Mouse (Mus musculus) ovary, postnatal 14 days (tissue): ENCODE data around the gene Cox8a.

Source experiments
- DNase-seq: peaks from one replicate; pipeline ENCODE4 v3.0.0; 2022; ENCODE audit warnings: low spot score

The Cox8a gene

DNA sequence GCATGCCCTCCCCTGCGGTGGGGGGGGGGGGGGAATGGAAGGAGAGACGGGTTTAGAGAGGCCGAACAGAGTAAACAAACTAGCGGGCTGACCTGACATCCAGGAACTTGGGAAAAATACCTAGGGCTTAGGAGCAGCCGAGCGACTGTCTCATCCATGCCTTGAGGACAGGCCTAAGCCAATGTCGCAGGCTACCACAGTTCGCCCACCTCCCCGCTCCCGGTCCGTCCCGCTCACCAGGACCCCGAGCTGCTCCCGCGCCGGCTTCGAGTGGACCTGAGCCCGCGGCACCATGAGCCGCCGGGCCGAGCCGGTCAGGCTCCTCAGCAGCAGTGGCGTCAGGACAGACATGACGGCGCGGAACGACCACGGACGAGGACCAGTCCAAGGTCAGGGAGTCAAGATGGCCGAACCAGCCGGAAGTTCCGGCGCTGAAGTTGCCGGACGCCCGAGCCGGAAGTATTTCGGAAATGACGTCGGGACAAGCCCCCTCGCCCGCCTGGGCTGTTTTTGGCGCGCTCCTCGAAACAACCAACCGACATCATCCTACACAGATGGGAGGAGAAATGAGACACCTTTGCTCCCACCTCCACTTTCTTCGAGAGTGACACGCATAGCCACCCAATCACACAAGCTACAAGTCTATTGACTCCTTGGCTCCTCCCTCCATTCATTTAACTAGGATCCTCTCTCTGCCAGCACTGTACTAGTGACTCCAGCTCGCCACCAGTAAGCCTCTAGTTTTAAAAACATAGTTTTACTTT, at the start of gene Cox8a:
Gene Cox8a (minus strand): TSS at position 455 of the 764 bp plus-strand sequence.
- DNase-seq: peak; percentile 92

DNA sequence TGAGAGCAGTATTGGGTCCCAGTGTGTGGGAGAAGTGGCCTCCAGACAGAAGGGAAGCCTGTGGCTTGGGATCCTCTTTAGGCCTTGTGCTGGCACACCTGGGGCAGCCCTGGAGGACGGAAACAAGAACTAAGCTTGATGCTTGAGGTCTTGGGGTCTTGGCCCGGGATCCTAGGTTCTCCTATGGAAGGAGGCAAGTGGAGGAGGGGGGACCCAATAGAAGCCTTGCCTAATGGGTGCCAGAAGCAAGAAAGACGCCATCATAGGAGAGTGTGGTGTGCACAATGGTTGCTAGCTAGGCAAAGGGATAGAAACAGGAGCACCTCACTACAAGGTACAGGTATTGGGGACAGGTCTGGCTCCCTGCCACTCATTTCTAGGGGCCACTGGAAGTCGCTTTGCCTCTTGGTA, 49.0 kb upstream of the Cox8a start:
- no peak for DNase-seq

DNA sequence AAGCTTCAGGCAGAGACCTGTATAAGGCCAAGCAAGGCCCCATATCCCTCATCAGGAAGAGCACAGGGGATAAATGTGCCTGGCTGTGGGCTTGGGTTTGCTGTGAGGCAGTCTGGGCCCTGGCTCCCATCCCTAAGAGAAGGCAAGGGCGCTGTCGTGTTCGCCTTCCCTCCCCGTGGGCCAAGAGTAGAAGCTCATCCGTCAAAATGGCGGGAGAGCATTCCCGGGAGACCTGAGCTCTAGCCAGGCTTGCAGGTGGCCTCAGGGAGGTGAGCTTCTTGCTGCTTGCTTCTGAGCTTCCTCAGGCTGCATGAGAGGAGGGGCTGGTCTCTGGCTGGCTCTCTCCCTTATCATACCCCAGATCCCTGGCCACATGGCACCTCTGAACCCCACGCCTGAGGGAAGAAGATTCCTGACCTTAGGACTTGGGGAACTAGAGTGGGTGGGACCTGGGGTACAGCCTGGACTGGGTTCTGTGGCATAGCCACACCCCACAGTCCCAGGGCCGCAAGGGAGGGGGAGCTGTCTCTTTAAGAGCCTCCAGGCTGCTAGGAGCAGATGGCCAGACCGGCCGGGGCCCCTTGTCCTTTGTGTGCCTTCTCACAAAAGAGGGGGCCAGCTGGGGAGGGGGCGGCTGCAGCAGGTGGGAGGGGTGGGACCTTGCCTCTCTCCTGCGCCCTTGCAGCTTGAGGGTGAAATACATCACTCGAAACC, 48.2 kb upstream of the Cox8a start:
- no peak for DNase-seq

DNA sequence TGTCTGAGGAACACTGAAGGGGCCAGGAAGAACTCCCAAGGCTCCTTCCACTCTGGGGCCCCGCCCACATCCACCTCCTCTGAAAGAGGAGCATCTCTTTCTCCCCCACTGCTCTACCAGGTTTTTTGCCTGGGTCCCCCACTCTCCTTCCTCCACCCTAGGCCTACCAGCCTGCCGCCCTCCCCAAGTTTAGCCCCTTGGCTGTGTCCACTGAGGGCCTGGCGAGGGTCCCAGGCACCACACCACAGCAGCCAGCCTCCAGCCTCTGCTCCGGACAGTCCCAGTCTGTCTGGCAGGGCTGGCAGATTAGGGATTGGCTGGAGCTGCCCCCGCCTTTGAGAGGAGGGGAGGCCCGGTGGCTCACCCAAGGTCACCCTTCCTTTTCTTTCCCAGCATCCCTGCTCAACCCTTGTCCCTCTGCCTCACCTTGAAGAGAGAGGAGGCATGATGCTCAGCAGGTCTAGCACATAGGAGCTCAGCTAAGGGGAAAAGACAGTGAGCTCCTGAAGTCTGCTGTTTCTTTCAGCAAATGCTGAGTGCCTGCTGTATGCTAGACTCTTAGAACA, 47.4 kb upstream of the Cox8a start:
- DNase-seq: no peak

DNA sequence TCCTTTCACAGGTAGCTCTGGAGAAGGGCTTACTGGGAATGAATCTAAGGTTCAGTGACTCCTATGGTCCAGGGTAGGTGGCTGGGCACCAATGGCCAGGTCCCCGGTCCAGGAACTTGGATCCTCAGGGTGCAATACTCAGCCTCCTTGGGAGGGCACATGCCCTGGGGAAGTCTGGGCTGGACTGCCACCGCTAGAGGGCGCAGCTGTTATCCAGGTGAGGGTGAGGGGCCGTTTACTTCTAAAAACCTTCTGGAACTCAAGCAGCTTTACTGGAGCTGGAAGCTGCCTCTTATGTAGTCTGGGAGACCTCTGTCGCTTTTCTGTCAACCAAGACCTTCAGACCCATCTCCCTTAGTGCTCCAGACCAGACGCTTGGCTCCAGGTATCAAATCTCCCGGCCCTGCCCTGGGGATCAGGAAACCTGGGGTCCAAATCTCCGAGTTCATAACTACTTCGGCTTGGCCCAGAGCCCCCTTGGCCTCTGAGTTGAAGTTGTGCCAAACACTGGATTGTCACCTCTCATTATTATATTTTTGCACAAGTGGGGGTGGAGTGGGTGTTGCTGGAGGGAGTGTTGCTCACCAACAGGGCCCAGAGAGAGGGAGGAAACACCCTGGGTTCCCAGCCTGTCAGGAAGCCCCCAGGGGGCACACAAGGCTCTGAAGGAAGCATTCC, 46.8 kb upstream of the Cox8a start:
- DNase-seq: peak; percentile 83

DNA sequence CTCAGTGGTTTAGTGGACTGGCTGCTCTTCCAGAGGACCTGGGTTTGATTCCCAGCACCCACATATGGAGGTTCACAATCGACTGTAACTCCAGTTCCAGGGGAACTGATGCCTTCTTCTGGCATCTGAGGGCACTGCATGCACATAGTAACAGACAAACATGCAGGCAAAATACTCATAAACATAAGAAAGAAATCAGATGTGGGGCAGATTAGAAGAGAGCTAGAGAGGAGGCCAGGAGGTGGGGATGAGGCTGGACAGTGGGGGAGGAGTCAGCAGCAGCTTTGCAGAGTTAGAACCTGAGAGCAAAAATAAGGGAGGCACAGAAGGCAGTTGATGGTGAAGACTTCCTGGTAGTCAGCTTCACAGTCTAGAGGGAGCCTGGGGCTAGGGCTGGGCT, 45.2 kb upstream of the Cox8a start:
- no peak for DNase-seq

DNA sequence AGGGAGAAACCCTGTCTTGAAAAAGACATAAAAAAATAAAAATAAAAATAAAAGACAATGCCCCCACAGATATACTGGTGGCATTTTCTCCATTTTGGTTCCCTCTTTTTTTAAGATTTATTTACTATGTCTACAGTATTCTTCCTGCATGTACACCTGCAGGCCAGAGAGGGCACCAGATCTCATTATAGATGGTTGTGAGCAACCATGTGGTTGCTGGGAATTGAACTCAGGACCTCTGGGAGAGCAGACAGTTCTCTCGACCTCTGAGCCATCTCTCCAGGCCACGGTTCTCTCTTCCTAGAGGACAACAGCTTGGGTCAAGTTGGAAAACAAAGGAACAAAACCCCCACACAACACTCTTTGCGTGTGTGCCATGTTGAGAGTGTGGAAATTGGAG, 44.5 kb upstream of the Cox8a start:
- DNase-seq: no peak

DNA sequence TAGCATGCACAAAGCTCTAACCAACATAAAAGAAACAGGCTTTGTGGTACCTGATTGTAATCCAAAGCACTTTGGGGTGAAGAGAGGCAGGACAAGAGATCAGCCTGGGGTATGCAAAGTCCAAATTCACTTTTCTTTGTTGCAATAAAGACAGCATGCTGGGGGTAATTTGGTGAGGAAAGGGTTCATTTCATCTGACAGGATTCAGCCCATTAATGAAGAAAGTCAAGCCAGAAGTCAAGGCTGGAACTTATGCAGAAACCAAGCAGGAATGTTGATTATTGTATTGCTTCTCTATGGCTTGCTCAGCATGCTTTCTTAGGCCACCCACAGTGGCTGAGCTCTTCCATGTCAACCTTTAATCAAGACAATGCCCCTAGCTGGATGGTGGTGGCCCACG, 44.1 kb upstream of the Cox8a start:
- no peak for DNase-seq

DNA sequence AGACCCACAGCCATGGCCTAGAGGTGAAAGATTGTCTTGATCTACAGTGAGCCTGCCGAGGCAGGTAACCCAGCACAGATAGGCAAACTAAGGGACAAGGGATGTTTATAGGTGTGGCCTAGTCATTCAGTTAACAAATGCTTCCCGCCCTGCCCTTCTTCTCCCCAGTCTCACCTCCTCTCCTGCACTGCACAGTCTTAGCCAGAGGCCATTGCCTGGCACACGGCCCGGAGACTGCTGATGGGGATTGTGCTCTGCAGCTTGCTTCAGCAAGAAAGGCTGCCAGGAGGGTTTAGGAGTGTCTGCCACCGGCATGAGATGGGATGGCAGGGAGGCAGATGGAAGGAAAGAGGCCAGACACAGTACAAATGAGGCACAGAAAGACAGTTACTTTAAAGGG, 40.5 kb upstream of the Cox8a start:
- DNase-seq: no peak

DNA sequence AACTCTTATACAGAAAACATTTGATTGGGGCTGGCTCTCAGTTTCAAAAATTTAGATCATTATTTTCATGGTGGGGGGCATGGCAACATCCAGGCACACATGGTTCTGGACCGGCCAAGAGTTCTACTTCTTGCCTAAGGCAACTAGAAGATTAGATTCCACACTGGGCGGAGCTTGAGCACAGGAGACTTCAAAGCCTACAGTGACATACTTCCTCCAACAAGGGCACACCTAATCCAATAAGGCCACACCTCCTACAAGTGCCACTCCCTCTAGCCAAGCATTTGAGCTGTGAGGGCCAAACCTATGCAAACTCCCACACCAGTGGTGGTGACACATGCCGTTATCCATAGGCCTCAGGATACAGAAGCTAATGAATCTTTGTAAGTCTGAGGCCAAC, 28.6 kb upstream of the Cox8a start:
- no peak for DNase-seq

DNA sequence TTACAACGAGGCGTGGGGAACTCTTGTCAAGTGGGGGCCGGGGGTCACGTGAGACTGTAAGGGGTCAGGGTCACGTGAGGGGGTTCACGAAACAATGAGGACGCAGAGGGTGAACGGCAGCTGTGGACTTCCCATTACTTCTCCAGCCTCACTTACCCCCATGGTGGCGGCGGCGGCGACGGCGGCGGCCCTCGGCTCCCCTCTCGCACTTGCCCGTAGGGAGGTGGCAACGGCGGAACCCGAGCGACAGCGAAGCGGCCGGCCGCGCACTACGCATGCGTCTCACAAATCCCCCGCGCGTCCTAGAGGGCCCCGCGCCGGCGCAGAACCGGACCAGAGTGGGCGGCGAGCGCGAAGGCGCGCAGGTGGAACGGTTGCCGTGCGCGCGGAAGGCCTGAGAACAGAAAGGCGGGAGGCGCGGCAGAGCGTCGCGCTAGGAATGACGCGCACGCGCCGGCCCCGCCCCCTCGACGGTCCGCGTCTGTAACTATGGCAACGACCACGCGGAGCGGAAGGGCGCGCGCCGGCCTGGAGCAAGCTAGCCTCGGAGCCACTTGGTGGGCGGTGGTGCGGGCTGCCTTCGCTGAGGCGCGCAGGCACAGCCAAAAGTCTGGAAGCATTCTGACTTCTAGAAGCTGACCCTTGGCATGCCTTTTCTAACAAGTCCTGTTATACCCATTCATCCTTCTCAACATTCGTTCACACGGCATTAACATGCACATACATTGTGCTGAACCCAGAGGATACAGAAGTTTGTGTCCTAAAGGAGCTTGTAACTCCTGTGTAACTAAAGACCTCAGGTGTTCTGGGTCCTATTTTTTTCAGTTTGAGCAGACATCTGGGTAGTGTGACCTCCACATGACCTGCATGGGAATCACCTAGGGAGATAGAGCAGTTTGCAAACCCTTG, 23.6 kb upstream of the Cox8a start, which contains the start of gene Naa40:
Gene Naa40 (minus strand): TSS at position 402 of the 909 bp plus-strand sequence.
- peak; percentile 91 for DNase-seq

DNA sequence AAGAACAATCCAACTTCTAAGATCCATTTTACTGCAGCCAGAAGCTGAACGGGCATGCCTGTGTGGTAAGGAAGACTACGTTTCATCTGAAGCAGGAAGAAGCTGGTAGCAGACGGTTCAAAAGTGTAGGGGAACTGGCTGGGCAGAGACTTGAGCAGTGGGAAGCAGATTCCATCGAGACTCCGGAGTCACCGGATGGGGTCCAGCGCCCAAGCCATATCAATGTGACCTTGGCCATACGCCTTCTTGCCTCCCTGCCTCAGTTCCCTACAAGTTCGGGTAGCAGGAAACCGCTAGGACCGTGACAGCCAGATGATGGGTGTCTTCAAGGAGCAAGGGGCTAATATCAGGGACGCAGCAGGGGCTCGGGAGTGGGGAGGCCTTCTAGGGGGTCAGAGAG, 22.9 kb upstream of the Cox8a start:
- no peak for DNase-seq

DNA sequence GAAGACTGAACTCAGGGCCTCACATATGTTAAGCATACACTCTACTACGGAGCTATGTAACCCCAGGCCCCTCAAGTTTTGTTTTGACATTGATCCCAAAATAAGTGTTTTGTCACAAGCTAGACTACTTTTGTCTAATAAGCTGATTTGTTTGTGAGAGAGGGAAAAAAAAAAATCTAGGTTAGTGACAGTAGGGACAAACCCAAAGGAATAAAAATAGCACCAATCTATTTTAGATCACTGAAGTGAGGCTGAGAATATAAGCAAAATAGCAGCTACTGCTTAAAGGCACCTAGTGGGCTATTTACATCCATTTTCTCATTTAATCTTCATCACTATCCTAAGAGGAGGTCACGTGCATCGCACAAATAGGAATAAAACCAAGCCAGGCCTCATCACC, 22.2 kb upstream of the Cox8a start:
- DNase-seq: no peak

DNA sequence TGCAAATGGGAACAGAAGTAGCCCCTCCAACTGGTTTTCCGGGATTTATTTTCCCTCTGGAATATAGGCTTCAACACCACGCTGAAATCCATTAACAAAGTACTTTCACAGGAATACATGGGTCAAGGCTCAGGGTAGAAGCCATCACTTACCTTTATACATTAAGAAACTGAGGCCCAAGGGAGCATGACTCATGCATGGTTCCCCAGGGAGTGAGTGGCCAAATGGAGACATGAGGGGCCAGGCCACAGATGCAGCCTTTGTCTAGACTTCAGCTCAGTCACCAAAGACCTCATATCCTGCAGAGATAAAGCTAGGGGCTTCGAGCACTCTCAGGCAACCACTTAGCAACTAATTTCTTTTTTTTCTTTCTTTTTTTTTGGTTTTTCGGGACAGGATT, 19.3 kb upstream of the Cox8a start:
- DNase-seq: no peak

DNA sequence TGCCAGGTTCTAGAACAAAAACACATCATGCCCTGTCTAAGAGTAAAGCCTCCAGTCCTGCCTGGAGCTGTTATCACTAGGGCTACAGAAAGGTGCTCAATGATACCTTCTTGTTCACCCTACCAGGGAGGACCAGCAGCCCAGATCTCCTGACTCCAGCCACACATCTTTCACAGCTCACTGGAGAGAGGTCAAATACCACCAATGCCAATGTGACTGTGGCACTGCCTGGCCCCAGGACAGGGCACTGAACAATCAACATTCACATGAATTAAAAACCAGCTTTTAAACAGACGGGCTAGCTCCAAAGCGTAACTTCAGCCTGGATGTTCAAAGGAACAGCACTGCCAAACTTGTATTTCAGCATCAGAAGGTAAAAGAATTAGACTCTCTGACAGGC, 18.6 kb upstream of the Cox8a start:
- no peak for DNase-seq

DNA sequence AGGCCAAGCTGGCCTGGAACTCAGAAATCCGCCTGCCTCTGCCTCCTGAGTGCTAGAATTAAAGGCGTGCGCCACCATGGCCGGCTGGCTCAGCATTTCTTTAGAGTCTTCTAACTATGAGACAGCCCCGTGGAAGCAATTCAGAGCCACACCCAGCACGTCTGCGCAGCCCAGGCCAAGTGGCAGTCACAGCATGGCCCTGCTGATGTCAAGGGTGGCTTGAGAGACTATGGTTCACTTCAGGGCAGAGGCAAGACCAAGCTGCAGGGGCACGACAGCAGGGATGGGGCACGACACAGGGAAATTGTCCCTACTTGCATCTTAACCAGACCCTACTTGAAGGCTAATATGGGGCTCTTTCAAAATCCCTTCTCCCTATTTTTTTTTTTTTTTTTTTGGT, 18.0 kb upstream of the Cox8a start:
- DNase-seq: no peak

DNA sequence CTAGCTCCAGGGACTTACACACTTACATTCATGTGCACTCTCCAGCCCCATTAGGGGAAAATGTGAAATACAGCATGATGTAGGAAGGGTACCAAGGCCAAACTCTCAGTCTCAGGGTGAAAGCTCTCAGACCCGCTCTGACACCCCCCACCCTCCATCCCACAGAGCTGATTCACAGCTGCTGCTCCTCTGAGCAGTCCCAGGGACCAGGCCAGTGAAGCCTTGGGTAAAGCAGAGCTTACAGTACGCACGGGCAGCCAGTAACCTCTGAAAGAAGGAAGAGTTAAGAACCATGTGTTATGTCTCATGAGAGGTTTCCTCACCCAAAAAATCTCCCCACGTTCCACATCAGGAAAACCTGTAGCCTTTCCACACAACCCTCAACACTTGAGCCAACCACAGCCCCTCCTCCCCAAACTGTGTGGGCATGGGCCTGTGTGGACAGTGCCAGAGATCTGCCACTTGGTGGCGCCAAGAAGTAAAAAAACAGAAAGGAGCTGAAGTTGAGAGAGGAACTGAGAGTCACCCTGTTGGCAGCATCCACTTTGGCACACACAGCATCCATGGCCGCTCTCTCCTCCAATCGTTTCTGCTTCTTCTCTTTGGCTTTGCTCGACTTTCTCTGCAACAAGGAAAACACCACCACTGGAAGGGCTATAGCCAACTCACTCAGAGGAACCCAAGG, 17.3 kb upstream of the Cox8a start:
- peak; percentile 75 for DNase-seq

DNA sequence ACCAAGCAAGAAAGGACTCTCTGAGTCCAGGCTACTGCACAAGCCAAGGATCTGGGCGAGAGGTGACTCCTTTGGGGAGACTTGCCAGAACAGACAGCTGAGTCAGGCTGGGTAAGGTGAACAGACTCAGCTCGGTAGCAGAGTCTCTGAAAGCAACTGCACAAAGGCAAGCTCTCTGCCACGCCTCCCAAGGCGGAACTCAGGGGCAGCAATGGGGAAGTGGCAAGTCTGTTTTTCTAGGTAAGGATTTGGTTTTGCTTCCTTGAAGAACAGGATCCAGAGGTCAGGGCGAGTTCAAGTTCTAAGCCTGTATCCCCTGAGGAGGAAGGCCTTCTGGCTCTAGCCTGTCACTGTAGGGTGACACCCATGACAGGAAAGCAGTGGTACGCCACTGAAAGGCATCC, 9.1 kb upstream of the Cox8a start:
- no peak for DNase-seq

DNA sequence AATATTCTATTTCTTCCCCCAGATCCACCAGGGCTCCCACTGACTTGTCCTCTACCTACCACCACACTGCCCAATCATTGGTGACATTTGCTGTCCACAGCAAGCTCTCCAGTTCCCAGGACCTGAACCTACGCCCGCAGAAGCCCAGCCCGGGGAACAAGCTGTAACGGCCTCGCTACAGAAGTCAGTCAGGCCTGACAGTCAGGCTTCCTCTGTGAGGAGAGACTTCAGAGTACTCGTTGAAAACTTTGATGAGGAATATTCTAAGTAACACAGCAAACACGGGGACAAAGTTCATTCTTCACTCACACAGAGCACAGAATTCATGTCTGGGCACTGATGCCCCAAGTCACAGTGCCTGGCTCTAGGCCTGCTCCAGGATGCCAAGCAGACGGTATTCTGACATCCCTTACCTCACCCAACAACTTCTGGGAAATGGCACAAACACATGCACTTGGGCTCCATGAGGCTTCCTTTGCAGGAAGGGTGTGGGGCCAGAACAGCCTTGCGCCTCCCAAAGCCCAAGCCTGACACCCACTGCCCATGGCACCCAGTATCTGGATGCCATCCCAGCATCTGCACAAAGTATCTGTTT, 7.8 kb upstream of the Cox8a start:
- no peak for DNase-seq

DNA sequence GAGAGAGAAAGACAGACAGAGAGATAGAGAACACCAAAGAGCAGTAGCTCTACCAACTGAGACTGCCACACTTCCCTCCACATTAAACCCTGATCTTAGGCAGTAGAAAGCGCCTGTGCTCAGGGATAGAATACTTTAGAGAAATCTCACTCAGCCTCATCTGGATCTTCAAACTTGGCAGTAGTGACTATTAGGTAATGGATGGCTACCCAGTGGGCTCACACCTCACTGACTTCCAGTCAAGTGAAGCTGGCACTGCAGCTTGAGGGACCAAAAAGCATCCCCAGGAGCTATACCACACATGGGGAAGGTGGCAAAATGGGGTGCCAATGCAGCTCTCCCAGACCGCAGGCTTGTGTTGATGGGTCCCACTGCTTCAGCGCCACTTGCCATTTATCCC, 6.8 kb upstream of the Cox8a start:
- no peak for DNase-seq

DNA sequence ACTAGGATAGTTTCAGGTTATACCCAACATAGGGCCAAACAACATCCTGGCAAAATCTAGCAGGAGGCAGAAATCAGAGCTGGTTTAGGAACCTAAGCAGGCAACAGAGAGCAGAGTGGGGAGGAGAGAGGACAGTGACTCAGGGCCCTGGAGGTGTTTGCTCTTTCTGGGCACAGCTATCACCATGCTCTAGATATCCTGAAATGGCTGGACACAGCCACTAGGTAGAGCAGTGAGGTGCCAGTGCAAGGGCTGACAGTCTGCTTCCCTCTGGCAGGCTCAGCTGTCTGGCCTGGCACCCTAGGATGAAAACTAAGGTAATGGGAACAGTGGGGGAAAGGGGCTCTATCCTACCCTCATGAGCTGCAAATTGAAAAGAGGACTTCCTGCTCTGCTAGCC, 6.1 kb upstream of the Cox8a start:
- DNase-seq: no peak
